Mouse (Mus musculus): Measurements from ENCODE around the gene Ndufa6. TPM values are rescaled to one million over a fixed set of nuclear protein-coding genes. Genes with fewer than 3 reads are reported as not detected.

The Ndufa6 gene
- total and polyA plus RNA-seq, 2 experiments from 2014 or later = 287 to 482 TPM

DNA sequence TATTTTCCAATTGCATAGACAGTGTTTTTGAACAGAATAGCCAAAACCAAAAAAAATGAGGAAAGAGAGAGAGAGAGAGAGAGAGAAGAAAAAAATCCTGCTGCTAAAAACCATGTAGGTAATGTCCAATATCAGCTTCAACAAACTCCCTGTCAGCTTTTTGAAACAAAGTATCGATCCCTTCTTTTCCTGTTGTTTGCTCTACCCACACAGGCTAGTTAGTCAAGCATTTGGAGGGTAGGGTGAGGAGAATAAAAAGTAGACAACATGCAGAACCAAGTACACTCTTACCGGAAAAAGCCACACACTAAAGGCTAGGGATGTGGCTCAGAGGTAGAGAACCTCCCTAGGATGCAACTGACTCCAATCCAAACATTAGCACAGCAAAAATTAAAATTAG, 31.6 kb upstream of the Ndufa6 start:
- no peaks in the 10 kb centered on the region for H3K9me3 ChIP-seq (ENCODE audit: low read length)
- no peak overlapping the region for H3K4me2 ChIP-seq (ENCODE audit: low read depth, low read length, poor library complexity, severe bottlenecking)
- H3K4me3 ChIP-seq (ENCODE audit: low read depth, low read length) = no peak overlapping the region
- ATAC-seq (ENCODE audit: low FRiP score) = no peak
- no peaks in the 10 kb centered on the region for H3K36me3 ChIP-seq (ENCODE audit: insufficient read depth, low read length)
- no peak overlapping the region for H3K27ac ChIP-seq (ENCODE audit: low read depth, low read length)
- H3K27me3 ChIP-seq (ENCODE audit: insufficient read depth, low read length) = no peaks in the 10 kb centered on the region
- no peaks in the 10 kb centered on the region for H3K4me1 ChIP-seq (ENCODE audit: insufficient read depth, low read length)
- TF ChIP-seq CTCF (IDR thresholded peaks at IDR 0.05) = no peak
- DNase-seq (ENCODE audit: low spot score) = no peak
- 97% methylated on average over 2 of the region's 2 CpGs for WGBS
- no peak overlapping the region for H3K9ac ChIP-seq (replicated peaks; ENCODE audit: low read length, poor library complexity, severe bottlenecking)

DNA sequence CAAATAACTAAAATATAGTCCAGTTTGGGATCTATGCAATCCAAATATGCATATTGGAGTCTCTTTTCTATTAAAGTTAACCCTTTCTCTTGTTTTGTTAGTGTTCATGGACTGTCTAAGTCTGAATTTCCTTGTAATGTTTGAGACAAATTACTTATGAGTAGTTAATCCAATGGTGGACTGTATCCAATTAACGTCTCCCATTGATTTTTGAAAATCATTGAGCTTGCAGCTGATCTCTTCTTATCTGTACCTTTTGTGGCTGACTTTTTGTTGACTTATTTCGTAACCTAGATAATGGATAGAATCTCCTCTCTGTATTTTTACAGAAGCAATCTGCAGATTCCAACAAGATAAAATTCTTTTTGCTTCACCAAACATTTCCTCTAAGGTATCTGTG, 28.3 kb upstream of the Ndufa6 start:
- Histone ChIP-seq H3K36me3 (ENCODE audit: insufficient read depth, low read length) (no peaks in the 10 kb centered on the region), H3K9ac (replicated peaks; ENCODE audit: low read length, poor library complexity, severe bottlenecking) (no peak overlapping the region), H3K27ac (ENCODE audit: low read depth, low read length) (no peak overlapping the region), H3K4me1 (ENCODE audit: insufficient read depth, low read length) (no peaks in the 10 kb centered on the region), H3K9me3 (ENCODE audit: low read length) (no peaks in the 10 kb centered on the region), H3K27me3 (ENCODE audit: insufficient read depth, low read length) (no peaks in the 10 kb centered on the region), H3K4me2 (ENCODE audit: low read depth, low read length, poor library complexity, severe bottlenecking) (no peak overlapping the region), H3K4me3 (ENCODE audit: low read depth, low read length) (no peak overlapping the region)
- no peak for DNase-seq (ENCODE audit: low spot score)
- 90% methylated on average over 2 of the region's 2 CpGs for WGBS
- no peak for ATAC-seq (ENCODE audit: low FRiP score)
- no peak for TF ChIP-seq CTCF (IDR thresholded peaks at IDR 0.05)

DNA sequence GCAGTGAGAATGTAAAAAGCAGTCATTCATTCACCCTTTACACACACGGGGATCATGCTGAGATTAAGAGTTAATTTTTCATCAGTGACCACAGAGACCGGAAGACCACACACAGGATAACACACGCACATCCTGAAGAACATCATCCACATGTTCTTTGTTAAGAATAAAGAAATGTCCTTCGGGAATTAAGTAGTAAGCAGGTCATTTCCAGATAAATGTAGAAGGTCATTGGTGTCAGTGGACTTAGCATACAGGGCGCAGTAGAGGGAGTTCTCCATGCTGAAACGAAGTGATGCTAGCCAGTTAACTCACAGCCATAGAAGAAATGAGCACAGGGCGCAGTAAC, 26.6 kb upstream of the Ndufa6 start:
- 27% methylated on average over 7 of the region's 7 CpGs for WGBS
- ATAC-seq (ENCODE audit: low FRiP score) (no peak), DNase-seq (ENCODE audit: low spot score) (no peak)
- Histone ChIP-seq H3K4me1 (ENCODE audit: insufficient read depth, low read length) (no peaks in the 10 kb centered on the region), H3K36me3 (ENCODE audit: insufficient read depth, low read length) (no peaks in the 10 kb centered on the region), H3K4me2 (ENCODE audit: low read depth, low read length, poor library complexity, severe bottlenecking) (peak overlapping the region; percentile 52), H3K4me3 (ENCODE audit: low read depth, low read length) (peak overlapping the region; percentile 26), H3K27ac (ENCODE audit: low read depth, low read length) (no peak overlapping the region), H3K9ac (replicated peaks; ENCODE audit: low read length, poor library complexity, severe bottlenecking) (0 out of 2 replicates have a peak overlapping the region, but pooled peaks have one; percentile 36), H3K9me3 (ENCODE audit: low read length) (no peaks in the 10 kb centered on the region), H3K27me3 (ENCODE audit: insufficient read depth, low read length) (no peaks in the 10 kb centered on the region)
- no peak for TF ChIP-seq CTCF (IDR thresholded peaks at IDR 0.05)

- TF ChIP-seq CTCF (IDR thresholded peaks at IDR 0.05) = no peak
- DNase-seq (ENCODE audit: low spot score) (peak; percentile 42), ATAC-seq (ENCODE audit: low FRiP score) (peak; percentile 20; the same call in 1 of the 2 replicates)
- no peaks in the 10 kb centered on the region for H3K4me1 ChIP-seq (ENCODE audit: insufficient read depth, low read length)
- H3K27ac ChIP-seq (ENCODE audit: low read depth, low read length) = no peak within 1 kb of the TSS
- no peaks in the 10 kb centered on the region for H3K9me3 ChIP-seq (ENCODE audit: low read length)
- 0 out of 2 replicates have a peak within 1 kb of the TSS, but pooled peaks have one; percentile 36 for H3K9ac ChIP-seq (replicated peaks; ENCODE audit: low read length, poor library complexity, severe bottlenecking)
- no peaks in the 10 kb centered on the region for H3K27me3 ChIP-seq (ENCODE audit: insufficient read depth, low read length)
- H3K36me3 ChIP-seq (ENCODE audit: insufficient read depth, low read length) = no peaks in the 10 kb centered on the region
- peak within 1 kb of the TSS; percentile 52 for H3K4me2 ChIP-seq (ENCODE audit: low read depth, low read length, poor library complexity, severe bottlenecking)
- WGBS = 4% methylated on average over 16 of the region's 24 CpGs
- peak within 1 kb of the TSS; percentile 29 for H3K4me3 ChIP-seq (ENCODE audit: low read depth, low read length)
Observed at GRCm38 (mm10) chr15:82379871-82380713, 26.0 kb upstream of the Ndufa6 start, which contains the start of gene Cyp2d22. Cyp2d22 (minus strand) TSS chr15:82380260.

DNA sequence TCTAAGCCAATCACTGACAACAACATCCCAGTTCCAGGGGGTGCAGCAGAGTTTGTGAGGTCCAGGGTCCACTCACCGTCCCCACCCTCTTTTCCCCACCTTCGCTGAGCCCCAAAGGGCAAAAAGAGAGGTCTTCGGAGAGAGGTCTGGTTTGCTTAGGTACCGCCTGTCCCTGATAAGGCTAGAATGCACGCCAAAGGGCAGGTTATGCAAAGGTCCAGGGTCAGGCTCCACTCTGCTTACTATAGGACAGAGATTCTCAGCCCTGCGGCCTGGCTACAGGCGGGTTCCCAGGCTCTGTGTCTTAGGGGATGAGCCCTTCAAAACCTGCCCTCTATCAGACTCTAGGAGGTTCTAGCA, 25.4 kb upstream of the Ndufa6 start:
- H3K9ac ChIP-seq (replicated peaks; ENCODE audit: low read length, poor library complexity, severe bottlenecking) = no peak overlapping the region
- no peak for TF ChIP-seq CTCF (IDR thresholded peaks at IDR 0.05)
- peak overlapping the region; percentile 52 for H3K4me2 ChIP-seq (ENCODE audit: low read depth, low read length, poor library complexity, severe bottlenecking)
- no peaks in the 10 kb centered on the region for H3K9me3 ChIP-seq (ENCODE audit: low read length)
- H3K4me3 ChIP-seq (ENCODE audit: low read depth, low read length) = no peak overlapping the region
- H3K27me3 ChIP-seq (ENCODE audit: insufficient read depth, low read length) = no peaks in the 10 kb centered on the region
- H3K27ac ChIP-seq (ENCODE audit: low read depth, low read length) = no peak overlapping the region
- no peaks in the 10 kb centered on the region for H3K4me1 ChIP-seq (ENCODE audit: insufficient read depth, low read length)
- ATAC-seq (ENCODE audit: low FRiP score) (no peak), DNase-seq (ENCODE audit: low spot score) (no peak)
- no peaks in the 10 kb centered on the region for H3K36me3 ChIP-seq (ENCODE audit: insufficient read depth, low read length)
- 33% methylated on average over 7 of the region's 7 CpGs for WGBS
